Mouse (Mus musculus) MEL (cell line): ENCODE measurements around the gene Olfr1344. TPM values are rescaled to one million over a fixed set of nuclear protein-coding genes. Genes with fewer than 3 reads are reported as not detected.
"Not testable (repeated sequence)": the region's sequence is repeated elsewhere in the genome, so short reads cannot be mapped to it uniquely, and the experiment has no call there.

Source experiments
- DNase-seq: peaks from one replicate; pipeline ENCODE4 v3.0.0; 2011; ENCODE audit warnings: low read depth, low spot score
- H3K27ac ChIP-seq: 2 replicates; pipeline ENCODE4 v1.5.1; 2012; ENCODE audit warnings: low read depth, mild to moderate bottlenecking, control low read depth, low read length, moderate library complexity; ENCODE audit not compliant: control insufficient read depth
- H3K27me3 ChIP-seq, 2 experiments: fragments of 150-350 bp in 1 of 2; sonication (generic) in 1 of 2; 2 replicates each; pipeline ENCODE4 v1.6.1; 2012; ENCODE audit warnings: low read length in 2 of 2, mild to moderate bottlenecking in 2 of 2, improper control_type of control experiment in 1 of 2, moderate library complexity in 1 of 2; ENCODE audit not compliant: insufficient read depth in 2 of 2, control insufficient read depth in 1 of 2
- H3K36me3 ChIP-seq, 2 experiments: 2 replicates each; pipeline ENCODE4 v1.6.1; 2012 to 2014; ENCODE audit warnings: low read length in 2 of 2, improper control_type of control experiment in 1 of 2, inconsistent platforms in 1 of 2, mild to moderate bottlenecking in 1 of 2; ENCODE audit not compliant: insufficient read depth in 2 of 2, control insufficient read depth in 1 of 2
- H3K4me1 ChIP-seq, 2 experiments: fragments of 150-350 bp in 1 of 2; sonication (generic) in 1 of 2; 2 replicates each; pipeline ENCODE4 v1.6.1; 2012; ENCODE audit warnings: low read length in 2 of 2, improper control_type of control experiment in 1 of 2, mild to moderate bottlenecking in 1 of 2; ENCODE audit not compliant: insufficient read depth in 2 of 2, control insufficient read depth in 1 of 2
- H3K4me3 ChIP-seq, 2 experiments: fragments of 150-350 bp in 1 of 2; sonication (generic) in 1 of 2; 2 replicates each; pipeline ENCODE4 v1.5.1; 2012; ENCODE audit warnings: low read depth in 2 of 2, low read length in 2 of 2, mild to moderate bottlenecking in 2 of 2, moderate library complexity in 2 of 2, control low read depth in 1 of 2, improper control_type of control experiment in 1 of 2; ENCODE audit not compliant: control insufficient read depth in 1 of 2, insufficient read depth in 1 of 2
- H3K79me2 ChIP-seq: 2 replicates; pipeline ENCODE4 v1.6.1; 2012; ENCODE audit warnings: mild to moderate bottlenecking, low read length, moderate library complexity; ENCODE audit not compliant: control insufficient read depth, poor library complexity, insufficient read depth
- H3K9ac ChIP-seq: 2 replicates; pipeline ENCODE4 v1.6.1; 2012; ENCODE audit warnings: low read depth, mild to moderate bottlenecking, control low read depth, low read length, moderate library complexity; ENCODE audit not compliant: control insufficient read depth, poor library complexity, severe bottlenecking
- H3K9me3 ChIP-seq: fragments of 150-350 bp; sonication (generic); replicated peaks from 2 replicates; pipeline ENCODE4 v1.6.1; 2012; ENCODE audit warnings: mild to moderate bottlenecking, low read length, improper control_type of control experiment, moderate library complexity; ENCODE audit not compliant: insufficient read depth
- E2F4 ChIP-seq: IDR thresholded peaks from 2 replicates; pipeline ENCODE4 v1.6.1; 2011; ENCODE audit warnings: low read depth, low read length, improper control_type of control experiment, borderline replicate concordance
- ELF1 ChIP-seq: IDR thresholded peaks from 2 replicates; pipeline ENCODE4 v1.6.1; 2014; ENCODE audit warnings: low read depth, mild to moderate bottlenecking, inconsistent platforms, low read length, improper control_type of control experiment, moderate library complexity
- EP300 ChIP-seq, 2 experiments: IDR thresholded peaks; 2 replicates each; pipeline ENCODE4 v1.6.1; 2011; ENCODE audit warnings: improper control_type of control experiment in 2 of 2, low read length in 2 of 2, low read depth in 1 of 2, mild to moderate bottlenecking in 1 of 2
- ETS1 ChIP-seq: IDR thresholded peaks from 2 replicates; pipeline ENCODE4 v1.6.1; 2012; ENCODE audit warnings: low read depth, mild to moderate bottlenecking, inconsistent platforms, low read length, improper control_type of control experiment, moderate library complexity
- GATA1 ChIP-seq: IDR thresholded peaks from 2 replicates; pipeline ENCODE4 v1.6.1; 2011; ENCODE audit warnings: low read depth, low read length, improper control_type of control experiment
- HCFC1 ChIP-seq: IDR thresholded peaks from 2 replicates; pipeline ENCODE4 v1.6.1; 2012; ENCODE audit warnings: low read depth, mild to moderate bottlenecking, inconsistent platforms, low read length, improper control_type of control experiment, moderate library complexity
- KAT2A ChIP-seq: conservative IDR thresholded peaks from 2 replicates; pipeline ENCODE4 v1.6.1; 2012; ENCODE audit warnings: low read depth, low read length, improper control_type of control experiment, inconsistent platforms
- MAFK ChIP-seq: IDR thresholded peaks from 2 replicates; pipeline ENCODE4 v1.6.1; 2011; ENCODE audit warnings: low read depth, mild to moderate bottlenecking, low read length, improper control_type of control experiment, borderline replicate concordance
- MAX ChIP-seq: IDR thresholded peaks from 2 replicates; pipeline ENCODE4 v1.6.1; 2011; ENCODE audit warnings: low read length, improper control_type of control experiment
- MXI1 ChIP-seq: IDR thresholded peaks from 2 replicates; pipeline ENCODE4 v1.6.1; 2011; ENCODE audit warnings: mild to moderate bottlenecking, low read depth, low read length, improper control_type of control experiment
- MYB ChIP-seq: IDR thresholded peaks from 2 replicates; pipeline ENCODE4 v1.6.1; 2011; ENCODE audit warnings: mild to moderate bottlenecking, low read depth, low read length, improper control_type of control experiment
- NRF1 ChIP-seq: IDR thresholded peaks from 2 replicates; pipeline ENCODE4 v1.6.1; 2014; ENCODE audit warnings: low read depth, mild to moderate bottlenecking, inconsistent platforms, low read length, improper control_type of control experiment, moderate library complexity; ENCODE audit not compliant: poor library complexity, insufficient read depth, severe bottlenecking
- POLR2AphosphoS2 ChIP-seq: IDR thresholded peaks from 2 replicates; pipeline ENCODE4 v1.6.1; 2011; ENCODE audit warnings: low read length, improper control_type of control experiment
- RAD21 ChIP-seq: IDR thresholded peaks from 2 replicates; pipeline ENCODE4 v1.6.1; 2011; ENCODE audit warnings: mild to moderate bottlenecking, low read depth, low read length, improper control_type of control experiment
- RCOR1 ChIP-seq: IDR thresholded peaks from 2 replicates; pipeline ENCODE4 v1.6.1; 2012; ENCODE audit warnings: low read depth, mild to moderate bottlenecking, inconsistent platforms, low read length, improper control_type of control experiment
- SIN3A ChIP-seq: IDR thresholded peaks from 2 replicates; pipeline ENCODE4 v1.6.1; 2012; ENCODE audit warnings: low read length, improper control_type of control experiment, inconsistent platforms
- TAL1 ChIP-seq: IDR thresholded peaks from 2 replicates; pipeline ENCODE4 v1.6.1; 2012; ENCODE audit warnings: mild to moderate bottlenecking, inconsistent platforms, low read length, moderate library complexity, mixed read lengths
- USF2 ChIP-seq, 2 experiments: IDR thresholded peaks; 2 replicates each; pipeline ENCODE4 v1.6.1; 2011 to 2012; ENCODE audit warnings: improper control_type of control experiment in 2 of 2, low read length in 2 of 2, borderline replicate concordance in 1 of 2, inconsistent platforms in 1 of 2, low read depth in 1 of 2, mild to moderate bottlenecking in 1 of 2; ENCODE audit not compliant: insufficient read depth in 1 of 2
- ZMIZ1 ChIP-seq: IDR thresholded peaks from 2 replicates; pipeline ENCODE4 v1.6.1; 2012; ENCODE audit warnings: low read depth, mild to moderate bottlenecking, inconsistent platforms, low read length, improper control_type of control experiment, moderate library complexity
- ZNF384 ChIP-seq: IDR thresholded peaks from 2 replicates; pipeline ENCODE4 v1.6.1; 2012; ENCODE audit warnings: low read depth, mild to moderate bottlenecking, inconsistent platforms, low read length, improper control_type of control experiment
- polyA plus RNA-seq, 2 experiments: library from polyadenylated mRNA; stranded (reverse) in 1 of 2; unstranded in 1 of 2; fragments of >175 nt in 1 of 2; fragments of >200 nt in 1 of 2; gene quantifications; 2 replicates each; pipeline versions ENCODE4 v1.2.1 to v1.2.4; 2012; ENCODE audit warnings: low replicate concordance in 2 of 2, low read depth in 1 of 2; ENCODE audit not compliant: insufficient read length in 2 of 2, insufficient read depth in 1 of 2, missing spikeins in 1 of 2
- total RNA-seq: library from RNA; depleted of rRNA; stranded (reverse); fragments of 300-350 nt; gene quantifications from 2 replicates; pipeline ENCODE4 v1.2.3, GENCODE M21; 2012

Gene Olfr1344
- total and polyA plus RNA-seq, 3 experiments = not detected

DNA sequence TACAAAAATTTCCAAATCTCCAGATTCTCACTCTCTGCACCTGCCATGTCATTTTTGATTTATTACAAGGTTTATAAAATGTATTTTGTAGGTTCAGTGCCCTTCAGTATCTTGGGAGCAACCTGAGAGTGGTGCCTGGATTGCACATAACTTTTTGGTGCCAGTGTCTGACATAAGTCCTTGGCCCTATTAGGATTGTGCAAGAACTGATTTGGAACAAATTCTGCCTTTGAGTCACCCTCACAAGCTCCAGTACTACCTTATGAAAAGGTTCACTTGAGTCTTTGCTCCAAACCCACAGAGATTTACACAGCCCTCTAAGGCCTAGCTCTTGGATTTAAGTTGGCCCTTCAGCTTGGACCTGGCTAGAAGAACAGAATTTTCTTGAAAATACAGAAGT is 28.5 kb downstream of the Olfr1344 start, which contains the start of gene Olfr1346:
TSS of gene Olfr1346 (plus strand) at position 151 of the 400 bp plus-strand sequence.
- Histone ChIP-seq H3K9me3 (no peaks in the 10 kb centered on the region), H3K79me2 (no peaks in the 10 kb centered on the region), H3K27ac (no peak within 1 kb of the TSS), H3K36me3 (no peaks in the 10 kb centered on the region), H3K27me3 (no peaks in the 10 kb centered on the region), H3K4me1 (no peaks in the 10 kb centered on the region), H3K4me3 (no peak within 1 kb of the TSS), H3K9ac (no peak within 1 kb of the TSS)
- TF ChIP-seq TAL1 (no peak), MXI1 (no peak), HCFC1 (no peak), POLR2AphosphoS2 (no peak), KAT2A (no peak), EP300 (IDR thresholded peaks at IDR 0.05; ENCODE audit: low read depth in 1 of 2, low read length in 2 of 2) (no peak), MYB (no peak), MAX (no peak), E2F4 (no peak), GATA1 (no peak), MAFK (no peak), USF2 (IDR thresholded peaks at IDR 0.05; ENCODE audit: borderline replicate concordance in 1 of 2, insufficient read depth in 1 of 2, low read depth in 1 of 2, low read length in 2 of 2) (no peak), NRF1 (no peak), RAD21 (no peak), ZMIZ1 (no peak), ZNF384 (no peak), RCOR1 (no peak), SIN3A (no peak), ELF1 (no peak), ETS1 (no peak)
- no peak for DNase-seq

DNA sequence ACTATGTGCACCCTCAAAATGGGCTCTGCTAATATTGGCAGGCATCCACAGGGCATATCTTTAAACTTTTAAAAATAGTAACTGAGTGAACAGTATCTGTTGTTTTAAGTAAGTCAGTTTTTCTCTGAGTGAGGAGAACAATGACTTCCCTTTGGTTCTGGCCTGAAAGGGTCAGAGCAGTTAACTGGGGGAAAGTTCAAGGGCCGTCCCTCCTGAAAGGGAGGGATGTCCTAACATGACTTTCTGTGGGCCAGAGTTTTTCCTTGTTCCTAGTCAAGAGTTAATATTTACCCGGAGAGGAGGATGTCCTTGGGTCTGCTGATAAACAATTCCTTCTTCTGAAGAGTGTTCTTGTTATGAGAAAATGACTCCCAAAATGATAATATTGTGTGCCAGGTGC is 39.1 kb downstream of the Olfr1344 start:
- not testable (repeated sequence) for H3K36me3 ChIP-seq, DNase-seq, H3K79me2 ChIP-seq, H3K4me1 ChIP-seq, H3K9me3 ChIP-seq, H3K4me3 ChIP-seq, H3K27ac ChIP-seq, H3K27me3 ChIP-seq, H3K9ac ChIP-seq
